ENCODE assay signal across 10 mouse cellular contexts in genomic region chr9:100910352-100910751, GRCm38 (mm10).
A peak's percentile ranks its signal among the peaks of the same experiment; 100 is the strongest.
DNase-seq lines count a peak whose midpoint lies in the region; ATAC-seq and TF ChIP-seq lines count a peak whose summit lies in the region.
"Had no signal": no experiment of that assay in that cellular context is flagged by ENCODE, and none has a peak within 500 bp of the region (broad histone marks: within the 10 kb centered on the region; RNA-seq: fewer than 3 reads in every experiment).

No protein-coding gene starts in this region.

- no peak for ATAC-seq in intestine, postnatal 0 days
- no peak for ATAC-seq in intestine, embryonic 16.5 days
- ATAC-seq in megakaryocyte progenitor cell, adult 5-6 weeks (replicated peaks; ENCODE audit: poor library complexity): peak; percentile 92

- H3K9me3 ChIP-seq in intestine, postnatal 0 days (ENCODE audit: control insufficient read depth): no peaks in the 10 kb centered on the region
- no peaks in the 10 kb centered on the region for H3K9me3 ChIP-seq in intestine, embryonic 16.5 days (ENCODE audit: control insufficient read depth, low read length)
- no peaks in the 10 kb centered on the region for H3K9me3 ChIP-seq in E14TG2a.4 (ENCODE audit: low read length)
- H3K9me3 ChIP-seq: hindbrain, embryonic 15.5 days; lung, embryonic 15.5 days had no signal

- H3K27ac ChIP-seq in intestine, postnatal 0 days (ENCODE audit: low read depth, low read length): no peak overlapping the region
- no peak overlapping the region for H3K27ac ChIP-seq in intestine, embryonic 16.5 days (ENCODE audit: low read length)
- H3K27ac ChIP-seq: hindbrain, embryonic 15.5 days; lung, embryonic 15.5 days had no signal

- H3K9ac ChIP-seq in intestine, postnatal 0 days (ENCODE audit: low read depth, low read length): no peak overlapping the region
- no peak overlapping the region for H3K9ac ChIP-seq in intestine, embryonic 16.5 days (ENCODE audit: low read depth, low read length)
- H3K9ac ChIP-seq: hindbrain, embryonic 15.5 days; lung, embryonic 15.5 days had no signal

- peaks cover 9% of the 10 kb centered on the region; the same call in 1 of the 2 replicates for H3K36me3 ChIP-seq in intestine, postnatal 0 days (ENCODE audit: control insufficient read depth, insufficient read depth)
- H3K36me3 ChIP-seq in intestine, embryonic 16.5 days (ENCODE audit: control insufficient read depth, insufficient read depth, low read length): no peaks in the 10 kb centered on the region; the same call in 1 of the 2 replicates
- peaks cover 22% of the 10 kb centered on the region for H3K36me3 ChIP-seq in E14TG2a.4 (ENCODE audit: insufficient read depth, low read length)

- no peak overlapping the region for H3K4me3 ChIP-seq in intestine, postnatal 0 days (ENCODE audit: low read depth, low read length)
- no peak overlapping the region for H3K4me3 ChIP-seq in intestine, embryonic 16.5 days (ENCODE audit: low read length)
- no peak overlapping the region for H3K4me3 ChIP-seq in E14TG2a.4 (replicated peaks; ENCODE audit: low read length)
- H3K4me3 ChIP-seq: hindbrain, embryonic 15.5 days; lung, embryonic 15.5 days had no signal

- H3K27me3 ChIP-seq in intestine, postnatal 0 days (replicated peaks; ENCODE audit: control insufficient read depth, insufficient read depth, low read length): no peaks in the 10 kb centered on the region
- H3K27me3 ChIP-seq in intestine, embryonic 16.5 days (replicated peaks; ENCODE audit: control insufficient read depth, insufficient read depth, low read length): no peaks in the 10 kb centered on the region
- H3K27me3 ChIP-seq in E14TG2a.4 (ENCODE audit: insufficient read depth, low read length): no peaks in the 10 kb centered on the region
- H3K27me3 ChIP-seq: hindbrain, embryonic 15.5 days; lung, embryonic 15.5 days had no signal

- no peak overlapping the region for H3K4me2 ChIP-seq in intestine, postnatal 0 days (replicated peaks; ENCODE audit: low read depth)
- no peak overlapping the region for H3K4me2 ChIP-seq in intestine, embryonic 16.5 days (ENCODE audit: low read depth, low read length)
- H3K4me2 ChIP-seq: hindbrain, embryonic 15.5 days; lung, embryonic 15.5 days had no signal

- no peaks in the 10 kb centered on the region for H3K4me1 ChIP-seq in intestine, postnatal 0 days (replicated peaks; ENCODE audit: control insufficient read depth, insufficient read depth, low read length)
- no peaks in the 10 kb centered on the region for H3K4me1 ChIP-seq in intestine, embryonic 16.5 days (ENCODE audit: control insufficient read depth, insufficient read depth, low read length)
- H3K4me1 ChIP-seq in E14TG2a.4 (replicated peaks; ENCODE audit: low read depth, low read length): no peaks in the 10 kb centered on the region
- H3K4me1 ChIP-seq: hindbrain, embryonic 15.5 days; lung, embryonic 15.5 days had no signal

- DNase-seq in brain, embryonic 14.5 days (ENCODE audit: low read depth): peak; percentile 39
- no peak for DNase-seq in natural killer cell, adult 2 months (ENCODE audit: low spot score in 2 of 2)
- DNase-seq in neural tube, embryonic 10.5 days (ENCODE audit: extremely low spot score, low spot score): no peak
- no peak for DNase-seq in left cerebral cortex, postnatal 36 days (ENCODE audit: low spot score in 2 of 2)

- TF ChIP-seq POLR2A in brain, embryonic 14.5 days (IDR thresholded peaks at IDR 0.05; ENCODE audit: borderline replicate concordance, extremely low read depth, insufficient read depth, insufficient read length, poor library complexity, severe bottlenecking): no peak

- intact Hi-C loops in left cerebral cortex, postnatal 36 days (cut with DNase I): loop anchor here (10.0 kb wide), 2 partner anchors 366 to 396 kb away; partner anchors contain the start of gene Nck1

- TF ChIP-seq CTCF in intestine, postnatal 0 days (IDR thresholded peaks at IDR 0.05; ENCODE audit: low read depth): peak; percentile 58
- peak; percentile 70 for TF ChIP-seq CTCF in E14TG2a.4 (conservative IDR thresholded peaks at IDR 0.05; ENCODE audit: low read length)
- TF ChIP-seq CTCF in brain, embryonic 14.5 days (IDR thresholded peaks at IDR 0.05; ENCODE audit: borderline replicate concordance, extremely low read depth, insufficient read depth, insufficient read length): peak; percentile 32; the same call in 1 of the 2 replicates
